Mouse (Mus musculus): ENCODE measurements around the gene Cst3.

Cst3 gene

GRCm38 (mm10) chr2:148875335-148875811 is at the start of gene Cst3:
TSS of gene Cst3 (minus strand) at chr2:148875692.
- peak; percentile 78 for DNase-seq (ENCODE audit: low read depth, low spot score)

GRCm38 (mm10) chr2:148902286-148902685 is 26.8 kb upstream of the Cst3 start:
- DNase-seq (ENCODE audit: low read depth, low spot score): peak; percentile 40

GRCm38 (mm10) chr2:148900305-148900704 is 24.8 kb upstream of the Cst3 start:
- no peak for DNase-seq (ENCODE audit: low read depth, low spot score)

GRCm38 (mm10) chr2:148896219-148896618 is 20.7 kb upstream of the Cst3 start:
- no peak for DNase-seq (ENCODE audit: low read depth, low spot score)

GRCm38 (mm10) chr2:148893107-148893506 is 17.6 kb upstream of the Cst3 start:
- DNase-seq (ENCODE audit: low read depth, low spot score): no peak

- no peak for DNase-seq (ENCODE audit: low read depth, low spot score)
Measured at GRCm38 (mm10) chr2:148890021-148890851, 14.7 kb upstream of the Cst3 start.

GRCm38 (mm10) chr2:148889331-148890010 is 14.0 kb upstream of the Cst3 start:
- DNase-seq (ENCODE audit: low read depth, low spot score): no peak

- DNase-seq (ENCODE audit: low read depth, low spot score): no peak
Measured at GRCm38 (mm10) chr2:148888872-148889271, 13.4 kb upstream of the Cst3 start.

- DNase-seq (ENCODE audit: low read depth, low spot score): no peak
Measured at GRCm38 (mm10) chr2:148884738-148885137, 9.2 kb upstream of the Cst3 start.

- no peak for DNase-seq (ENCODE audit: low read depth, low spot score)
Measured at GRCm38 (mm10) chr2:148879199-148879598, 3.7 kb upstream of the Cst3 start.

GRCm38 (mm10) chr2:148878641-148879130 is 3.2 kb upstream of the Cst3 start:
- no peak for DNase-seq (ENCODE audit: low read depth, low spot score)

GRCm38 (mm10) chr2:148877016-148877770 is 1.7 kb upstream of the Cst3 start:
- DNase-seq (ENCODE audit: low read depth, low spot score): no peak

- peak; percentile 57 for DNase-seq (ENCODE audit: low read depth, low spot score)
Measured at GRCm38 (mm10) chr2:148874617-148875334, 716 bp downstream of the Cst3 start.

GRCm38 (mm10) chr2:148874224-148874616 is 1.3 kb downstream of the Cst3 start:
- DNase-seq (ENCODE audit: low read depth, low spot score): no peak

- no peak for DNase-seq (ENCODE audit: low read depth, low spot score)
Measured at GRCm38 (mm10) chr2:148872860-148873259, 2.6 kb downstream of the Cst3 start.

- no peak for DNase-seq (ENCODE audit: low read depth, low spot score)
Measured at GRCm38 (mm10) chr2:148870526-148870925, 5.0 kb downstream of the Cst3 start.

- DNase-seq (ENCODE audit: low read depth, low spot score): no peak
Measured at GRCm38 (mm10) chr2:148868959-148869358, 6.5 kb downstream of the Cst3 start.

- DNase-seq (ENCODE audit: low read depth, low spot score): no peak
Measured at GRCm38 (mm10) chr2:148864966-148865365, 10.5 kb downstream of the Cst3 start, which contains the start of gene 9230104L09Rik. TSS of gene 9230104L09Rik (minus strand) at chr2:148865038.

- DNase-seq (ENCODE audit: low read depth, low spot score): no peak
Measured at GRCm38 (mm10) chr2:148861693-148862092, 13.8 kb downstream of the Cst3 start.

GRCm38 (mm10) chr2:148860993-148861392 is 14.5 kb downstream of the Cst3 start:
- no peak for DNase-seq (ENCODE audit: low read depth, low spot score)

- DNase-seq (ENCODE audit: low read depth, low spot score): no peak
Measured at GRCm38 (mm10) chr2:148857506-148857905, 18.0 kb downstream of the Cst3 start.
